Mouse (Mus musculus) G1E (cell line): ENCODE data around the gene Ppm1l.

ENCODE experiments used
- CTCF ChIP-seq: IDR thresholded peaks from 2 replicates; pipeline ENCODE4 v1.5.1; 2012; ENCODE audit warnings: low read depth, low read length, inconsistent platforms, mixed read lengths
- GATA1 ChIP-seq: IDR thresholded peaks from 2 replicates; pipeline ENCODE4 v1.6.1; 2012; ENCODE audit warnings: borderline replicate concordance, low read length, inconsistent platforms, mixed read lengths

GRCm38 (mm10) chr3:69316391-69317195 is at the start of gene Ppm1l:
- no peak for TF ChIP-seq CTCF
- no peak for TF ChIP-seq GATA1
